Mouse (Mus musculus) erythroblast, embryonic 14.5 days (primary cell): ENCODE measurements at regions not wholly inside any gene's neighbourhood (a gene's known extent, or its start where the extent isn't known, plus 50 kb on each side); places are given as distances from the start of the nearest gene placed in this dataset.

Source experiments
- H3K27me3 ChIP-seq: 2 replicates; pipeline ENCODE4 v1.6.1; 2012; ENCODE audit warnings: inconsistent platforms; ENCODE audit not compliant: control insufficient read depth
- H3K36me3 ChIP-seq: 2 replicates; pipeline ENCODE4 v1.6.1; 2012; ENCODE audit warnings: mild to moderate bottlenecking, inconsistent platforms; ENCODE audit not compliant: control insufficient read depth
- H3K4me1 ChIP-seq: 2 replicates; pipeline ENCODE4 v1.6.1; 2012; ENCODE audit warnings: inconsistent platforms; ENCODE audit not compliant: control insufficient read depth
- H3K4me3 ChIP-seq: replicated peaks from 2 replicates; pipeline ENCODE3; 2012; ENCODE audit warnings: moderate library complexity, mild to moderate bottlenecking, inconsistent platforms
- H3K9me3 ChIP-seq: 2 replicates; pipeline ENCODE4 v1.6.1; 2012; ENCODE audit warnings: low read length, inconsistent platforms, mixed read lengths; ENCODE audit not compliant: control insufficient read depth
- GATA1 ChIP-seq: IDR thresholded peaks from 2 replicates; pipeline ENCODE4 v1.6.1; 2012; ENCODE audit warnings: low read length, inconsistent platforms, mixed read lengths
- TAL1 ChIP-seq: IDR thresholded peaks from 3 replicates; pipeline ENCODE4 v1.6.1; 2012; ENCODE audit warnings: low read length, inconsistent platforms, mixed read lengths

- no peaks in the 10 kb centered on the region for H3K36me3 ChIP-seq
- no peaks in the 10 kb centered on the region for H3K27me3 ChIP-seq
- TF ChIP-seq TAL1, result no peak
- TF ChIP-seq GATA1, result no peak
- peaks cover 17% of the 10 kb centered on the region for H3K9me3 ChIP-seq
- no peaks in the 10 kb centered on the region for H3K4me1 ChIP-seq
- H3K4me3 ChIP-seq, result no peak overlapping the region
These were observed 296.3 kb downstream of the Slc4a3 start for GRCm38 (mm10) chr1:75842396-75842795.

DNA sequence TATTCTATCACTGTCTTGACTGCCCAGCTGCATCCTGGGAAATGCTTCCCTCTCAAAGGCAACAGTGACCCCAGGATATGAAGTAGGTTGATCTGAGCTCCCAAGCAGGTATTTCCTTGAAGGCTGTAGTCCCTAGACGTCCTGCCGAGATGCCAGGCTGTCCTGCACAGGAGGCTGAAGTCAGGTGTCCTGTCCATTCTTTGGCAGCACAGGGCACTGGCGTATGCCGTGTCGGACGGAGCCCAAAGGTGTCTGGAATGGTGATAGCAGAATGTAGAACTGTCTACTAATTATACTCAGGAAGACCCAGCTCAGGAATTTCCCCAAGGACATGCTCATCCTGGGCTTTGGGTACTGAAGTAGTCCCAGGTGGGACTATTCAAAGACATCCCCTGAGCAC, 297.3 kb downstream of the Slc4a3 start:
- no peak overlapping the region for H3K4me3 ChIP-seq
- H3K27me3 ChIP-seq, result no peaks in the 10 kb centered on the region
- no peaks in the 10 kb centered on the region for H3K36me3 ChIP-seq
- no peaks in the 10 kb centered on the region for H3K4me1 ChIP-seq
- H3K9me3 ChIP-seq, result peaks cover 20% of the 10 kb centered on the region
- no peak for TF ChIP-seq GATA1
- TF ChIP-seq TAL1, result no peak

- TF ChIP-seq GATA1 (no peak), TAL1 (no peak)
- Histone ChIP-seq H3K27me3 (no peaks in the 10 kb centered on the region), H3K4me1 (no peaks in the 10 kb centered on the region), H3K9me3 (peaks cover 16% of the 10 kb centered on the region), H3K4me3 (no peak overlapping the region), H3K36me3 (no peaks in the 10 kb centered on the region)
These were observed 298.1 kb downstream of the Slc4a3 start for GRCm38 (mm10) chr1:75844123-75844522.

DNA sequence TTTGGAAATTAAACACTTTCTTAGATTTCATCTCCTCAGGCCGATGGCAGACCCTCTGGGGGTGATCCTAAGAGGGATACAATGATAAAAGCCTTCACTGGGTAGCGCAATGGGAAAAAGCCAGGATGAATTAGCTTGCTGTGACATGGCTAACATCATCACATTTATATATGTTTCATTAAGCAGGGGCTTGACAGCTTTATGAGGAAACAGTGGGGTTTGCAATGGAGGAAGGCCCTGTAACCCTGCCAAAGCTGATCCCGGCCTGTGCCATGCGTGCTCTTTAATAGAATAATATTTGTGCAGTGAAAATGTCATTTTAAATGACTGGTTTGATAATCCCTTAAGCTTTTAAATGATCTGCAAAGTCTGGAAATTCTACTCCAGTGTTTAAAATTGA, 298.5 kb downstream of the Slc4a3 start:
- H3K4me1 ChIP-seq, result no peaks in the 10 kb centered on the region
- TF ChIP-seq GATA1 (no peak), TAL1 (no peak)
- no peaks in the 10 kb centered on the region for H3K36me3 ChIP-seq
- H3K9me3 ChIP-seq, result peaks cover 15% of the 10 kb centered on the region
- no peak overlapping the region for H3K4me3 ChIP-seq
- H3K27me3 ChIP-seq, result no peaks in the 10 kb centered on the region

- Histone ChIP-seq H3K9me3 (peaks cover 12% of the 10 kb centered on the region), H3K4me3 (no peak overlapping the region), H3K4me1 (no peaks in the 10 kb centered on the region), H3K36me3 (no peaks in the 10 kb centered on the region), H3K27me3 (no peaks in the 10 kb centered on the region)
- no peak for TF ChIP-seq GATA1
- no peak for TF ChIP-seq TAL1
These were observed 298.9 kb downstream of the Slc4a3 start for GRCm38 (mm10) chr1:75844981-75845380.

- H3K9me3 ChIP-seq, result peaks cover 12% of the 10 kb centered on the region
- no peaks in the 10 kb centered on the region for H3K27me3 ChIP-seq
- no peaks in the 10 kb centered on the region for H3K4me1 ChIP-seq
- H3K4me3 ChIP-seq, result no peak overlapping the region
- TF ChIP-seq GATA1 (no peak), TAL1 (no peak)
- H3K36me3 ChIP-seq, result no peaks in the 10 kb centered on the region
These were observed 299.9 kb downstream of the Slc4a3 start for GRCm38 (mm10) chr1:75845771-75846535.

DNA sequence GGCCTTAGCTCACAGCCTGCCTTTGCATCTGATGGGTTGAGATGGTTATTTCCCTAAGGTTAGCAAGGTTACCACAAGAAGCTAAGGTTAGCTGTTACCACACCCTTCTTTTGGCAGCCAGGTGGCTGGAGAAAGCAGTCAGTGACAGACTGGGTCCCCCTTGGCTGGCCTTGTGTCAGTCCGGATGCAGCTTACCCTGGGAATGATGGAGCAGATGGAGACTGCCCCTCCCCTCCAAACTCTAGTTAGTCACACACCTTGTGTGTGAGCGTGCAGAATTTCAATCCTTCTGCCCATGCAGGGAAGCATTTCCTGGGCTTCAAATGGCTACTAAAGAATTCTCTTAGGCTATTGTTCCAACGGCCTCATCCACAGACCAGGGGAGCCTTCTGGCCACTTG, 301.6 kb downstream of the Slc4a3 start:
- no peak for TF ChIP-seq GATA1
- no peak for TF ChIP-seq TAL1
- H3K27me3 ChIP-seq, result no peaks in the 10 kb centered on the region
- peaks cover 12% of the 10 kb centered on the region for H3K9me3 ChIP-seq

GRCm38 (mm10) chr1:75848436-75848835, 302.4 kb downstream of the Slc4a3 start:
- no peaks in the 10 kb centered on the region for H3K4me1 ChIP-seq
- TF ChIP-seq TAL1 (no peak), GATA1 (no peak)
- no peaks in the 10 kb centered on the region for H3K27me3 ChIP-seq
- no peaks in the 10 kb centered on the region for H3K36me3 ChIP-seq
- no peak overlapping the region for H3K4me3 ChIP-seq
- H3K9me3 ChIP-seq, result peaks cover 10% of the 10 kb centered on the region

More for the DNA sequence above, 301.6 kb downstream of the Slc4a3 start:
- Histone ChIP-seq H3K4me3 (no peak overlapping the region), H3K36me3 (no peaks in the 10 kb centered on the region), H3K4me1 (no peaks in the 10 kb centered on the region)

DNA sequence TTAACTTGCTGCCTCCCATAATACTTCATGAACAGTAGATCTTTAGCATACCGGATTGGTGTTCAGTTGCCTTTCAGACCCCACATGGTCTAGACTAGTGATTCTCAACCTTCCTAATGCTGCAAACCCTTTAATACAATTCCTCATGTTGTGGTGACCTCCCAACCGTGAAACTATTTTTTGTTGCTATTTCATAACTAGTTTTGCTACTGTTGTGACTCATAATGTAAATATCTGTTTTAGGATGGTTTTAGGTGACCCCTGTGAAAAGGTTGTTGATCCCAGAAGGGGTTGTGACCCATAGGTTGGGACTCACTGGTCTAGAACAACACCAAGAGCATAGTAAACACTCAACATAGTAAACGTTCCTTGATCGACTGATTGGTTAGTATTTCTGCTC, 304.1 kb downstream of the Slc4a3 start:
- TF ChIP-seq GATA1 (no peak), TAL1 (no peak)
- Histone ChIP-seq H3K27me3 (no peaks in the 10 kb centered on the region), H3K9me3 (peaks cover 7% of the 10 kb centered on the region), H3K36me3 (no peaks in the 10 kb centered on the region), H3K4me1 (no peaks in the 10 kb centered on the region), H3K4me3 (no peak overlapping the region)

DNA sequence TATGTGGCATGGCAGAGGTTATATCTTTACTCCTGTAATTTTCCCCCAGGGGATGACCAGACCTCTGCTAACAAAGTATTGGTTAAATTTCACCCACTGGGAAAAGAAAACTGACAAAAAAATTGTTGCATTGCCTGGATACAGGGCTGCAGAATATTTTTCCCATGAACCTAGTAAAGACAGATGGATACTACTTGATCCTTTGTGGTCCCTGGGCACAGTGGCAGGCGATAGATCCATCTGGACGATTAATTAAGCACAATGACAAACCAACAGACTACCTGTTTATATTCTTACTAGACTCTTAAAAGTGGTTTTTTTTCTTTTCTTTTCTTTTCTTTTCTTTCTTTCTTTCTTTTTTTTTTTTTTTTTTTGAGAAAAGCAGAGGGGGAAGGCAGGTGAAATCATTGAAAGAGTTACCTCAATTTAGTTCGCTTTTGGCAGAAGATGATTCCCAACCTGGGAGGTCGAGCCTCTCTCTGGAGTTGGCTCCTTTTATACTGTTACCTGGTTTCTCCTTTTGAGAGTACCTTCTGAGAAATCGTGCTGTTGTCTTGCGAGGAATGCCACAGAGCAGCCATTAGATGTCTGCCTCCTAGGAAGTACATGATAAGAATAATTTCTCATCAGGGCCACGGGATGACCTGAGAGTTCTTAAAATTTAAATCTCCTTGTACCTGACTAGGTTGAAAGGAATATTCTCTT, 312.6 kb downstream of the Slc4a3 start:
- no peaks in the 10 kb centered on the region for H3K4me1 ChIP-seq
- no peak for TF ChIP-seq TAL1
- TF ChIP-seq GATA1, result no peak
- no peaks in the 10 kb centered on the region for H3K36me3 ChIP-seq
- no peaks in the 10 kb centered on the region for H3K27me3 ChIP-seq
- H3K9me3 ChIP-seq, result peaks cover 6% of the 10 kb centered on the region
- H3K4me3 ChIP-seq, result no peak overlapping the region
